Mouse (Mus musculus) common myeloid progenitor, adult 5-6 weeks (primary cell): ENCODE measurements at regions not wholly inside any gene's neighbourhood (a gene's known extent, or its start where the extent isn't known, plus 50 kb on each side); places are given as distances from the start of the nearest gene placed in this dataset.
A peak's percentile ranks its signal among the peaks of the same experiment; 100 is the strongest.

ENCODE experiments used
- ATAC-seq: replicated peaks from 2 replicates; pipeline ENCODE4 v1.8.0; 2016; ENCODE audit warnings: low read depth, mild to moderate bottlenecking, moderate TSS enrichment, inconsistent platforms; ENCODE audit not compliant: poor library complexity, severe bottlenecking

- no peak for ATAC-seq
These were observed 119.8 kb downstream of the Tbr1 start for GRCm38 (mm10) chr2:61922496-61922895.

GRCm38 (mm10) chr2:61938296-61938695 is 108.0 kb upstream of the Slc4a10 start:
- ATAC-seq, result no peak

- ATAC-seq, result peak; percentile 74
These were observed 80.3 kb upstream of the Slc4a10 start for GRCm38 (mm10) chr2:61965916-61966315.

- ATAC-seq, result peak; percentile 85
These were observed 78.5 kb upstream of the Slc4a10 start for GRCm38 (mm10) chr2:61967724-61968123.

GRCm38 (mm10) chr2:61970029-61970428 is 76.2 kb upstream of the Slc4a10 start:
- ATAC-seq, result peak; percentile 69

GRCm38 (mm10) chr2:61984771-61985170 is 61.5 kb upstream of the Slc4a10 start:
- no peak for ATAC-seq

- ATAC-seq, result no peak
These were observed 59.2 kb upstream of the Slc4a10 start for GRCm38 (mm10) chr2:61986967-61987550.
